Mouse (Mus musculus): ENCODE results near the gene Cnot1.

Cnot1 gene

GRCm38 (mm10) chr8:95727625-95728024, 79.6 kb downstream of the Cnot1 start:
- DNase-seq (ENCODE audit: low spot score in 2 of 2) = no peak

GRCm38 (mm10) chr8:95716546-95717335, 90.5 kb downstream of the Cnot1 start:
- peak in 1 of 2 experiments; percentile 38 for DNase-seq (ENCODE audit: low spot score in 2 of 2)

- DNase-seq (ENCODE audit: low spot score in 2 of 2) = peak; percentile 85 to 86
Measured at GRCm38 (mm10) chr8:95715676-95716531, 91.4 kb downstream of the Cnot1 start, which contains the start of gene Setd6. Setd6 (plus strand) TSS chr8:95715881.

GRCm38 (mm10) chr8:95714837-95715413, 92.3 kb downstream of the Cnot1 start:
- no peak for DNase-seq (ENCODE audit: low spot score in 2 of 2)

GRCm38 (mm10) chr8:95714367-95714766, 92.9 kb downstream of the Cnot1 start:
- DNase-seq (ENCODE audit: low spot score in 2 of 2) = no peak

- peak; percentile 70 to 83 for DNase-seq (ENCODE audit: low spot score in 2 of 2)
Measured at GRCm38 (mm10) chr8:95713100-95714010, 93.9 kb downstream of the Cnot1 start.

- no peak for DNase-seq (ENCODE audit: low spot score in 2 of 2)
Measured at GRCm38 (mm10) chr8:95712395-95712794, 94.9 kb downstream of the Cnot1 start.

- no peak for DNase-seq (ENCODE audit: low spot score in 2 of 2)
Measured at GRCm38 (mm10) chr8:95711029-95711428, 96.2 kb downstream of the Cnot1 start.

- no peak for DNase-seq (ENCODE audit: low spot score in 2 of 2)
Measured at GRCm38 (mm10) chr8:95709579-95709978, 97.7 kb downstream of the Cnot1 start.

GRCm38 (mm10) chr8:95704538-95704937, 102.7 kb downstream of the Cnot1 start:
- DNase-seq (ENCODE audit: low spot score in 2 of 2) = no peak

- DNase-seq (ENCODE audit: low spot score in 2 of 2) = peak; percentile 80 to 88
Measured at GRCm38 (mm10) chr8:95703461-95704260, 103.6 kb downstream of the Cnot1 start.

GRCm38 (mm10) chr8:95702480-95703446, 104.5 kb downstream of the Cnot1 start:
- peak; percentile 92 to 94 for DNase-seq (ENCODE audit: low spot score in 2 of 2)

GRCm38 (mm10) chr8:95701809-95702208, 105.5 kb downstream of the Cnot1 start:
- no peak for DNase-seq (ENCODE audit: low spot score in 2 of 2)

- DNase-seq (ENCODE audit: low spot score in 2 of 2) = peak in 1 of 2 experiments; percentile 93
Measured at GRCm38 (mm10) chr8:95700282-95700681, 107.0 kb downstream of the Cnot1 start.

- DNase-seq (ENCODE audit: low spot score in 2 of 2) = no peak
Measured at GRCm38 (mm10) chr8:95698179-95698578, 109.1 kb downstream of the Cnot1 start.

- DNase-seq (ENCODE audit: low spot score in 2 of 2) = peak; percentile 92
Measured at GRCm38 (mm10) chr8:95697128-95697527, 110.1 kb downstream of the Cnot1 start.

- DNase-seq (ENCODE audit: low spot score in 2 of 2) = no peak
Measured at GRCm38 (mm10) chr8:95696661-95697060, 110.6 kb downstream of the Cnot1 start.

- peak in 1 of 2 experiments; percentile 72 for DNase-seq (ENCODE audit: low spot score in 2 of 2)
Measured at GRCm38 (mm10) chr8:95694631-95695030, 112.6 kb downstream of the Cnot1 start.

- no peak for DNase-seq (ENCODE audit: low spot score in 2 of 2)
Measured at GRCm38 (mm10) chr8:95690929-95691541, 116.2 kb downstream of the Cnot1 start.
